Mouse (Mus musculus): ENCODE results near the gene AU021092. TPM values are rescaled to one million over a fixed set of nuclear protein-coding genes. Genes with fewer than 3 reads are reported as not detected.
A peak's percentile ranks its signal among the peaks of the same experiment; 100 is the strongest.
"Not testable (repeated sequence)": the region's sequence is repeated elsewhere in the genome, so short reads cannot be mapped to it uniquely, and the experiment has no call there.

AU021092 gene
- polyA plus RNA-seq, 1 experiment, result 21.7 TPM

- Histone ChIP-seq H3K4me3 (ENCODE audit: control insufficient read depth, low read depth, low read length) (no peak overlapping the region; the same call in 1 of the 2 replicates), H3K27ac (ENCODE audit: control insufficient read depth, insufficient read depth, low read depth, low read length) (no peak overlapping the region)
Observed at GRCm38 (mm10) chr16:5232982-5233381, 10.9 kb upstream of the AU021092 start.

GRCm38 (mm10) chr16:5228103-5228502 lies 6.0 kb upstream of the AU021092 start:
- H3K4me1 ChIP-seq (ENCODE audit: control insufficient read depth, insufficient read depth, low read length); H3K4me3 ChIP-seq (ENCODE audit: control insufficient read depth, low read depth, low read length); H3K36me3 ChIP-seq (ENCODE audit: control insufficient read depth, insufficient read depth, low read length); H3K27me3 ChIP-seq (ENCODE audit: control insufficient read depth, insufficient read depth, low read length): not testable (repeated sequence)
- H3K27ac ChIP-seq (ENCODE audit: control insufficient read depth, insufficient read depth, low read depth, low read length), result peak overlapping the region; percentile 7

More at GRCm38 (mm10) chr16:5232982-5233381, 10.9 kb upstream of the AU021092 start:
- H3K36me3 ChIP-seq (ENCODE audit: control insufficient read depth, insufficient read depth, low read length), result no peaks in the 10 kb centered on the region
- no peaks in the 10 kb centered on the region for H3K27me3 ChIP-seq (ENCODE audit: control insufficient read depth, insufficient read depth, low read length)
- TF ChIP-seq POLR2A (IDR thresholded peaks at IDR 0.05; ENCODE audit: control insufficient read depth, low read depth, low read length) (no peak), CTCF (IDR thresholded peaks at IDR 0.05; ENCODE audit: control insufficient read depth, insufficient read depth, insufficient replicate concordance, low read depth, low read length) (no peak)
- H3K4me1 ChIP-seq (ENCODE audit: control insufficient read depth, insufficient read depth, low read length), result peaks cover 2% of the 10 kb centered on the region; the same call in 1 of the 2 replicates

- not testable (repeated sequence) for H3K27me3 ChIP-seq (ENCODE audit: control insufficient read depth, insufficient read depth, low read length); H3K4me1 ChIP-seq (ENCODE audit: control insufficient read depth, insufficient read depth, low read length); H3K4me3 ChIP-seq (ENCODE audit: control insufficient read depth, low read depth, low read length); H3K27ac ChIP-seq (ENCODE audit: control insufficient read depth, insufficient read depth, low read depth, low read length); H3K36me3 ChIP-seq (ENCODE audit: control insufficient read depth, insufficient read depth, low read length)
Observed at GRCm38 (mm10) chr16:5227501-5227900, 5.4 kb upstream of the AU021092 start.

- H3K36me3 ChIP-seq (ENCODE audit: control insufficient read depth, insufficient read depth, low read length); H3K4me1 ChIP-seq (ENCODE audit: control insufficient read depth, insufficient read depth, low read length); H3K27me3 ChIP-seq (ENCODE audit: control insufficient read depth, insufficient read depth, low read length); H3K4me3 ChIP-seq (ENCODE audit: control insufficient read depth, low read depth, low read length); H3K27ac ChIP-seq (ENCODE audit: control insufficient read depth, insufficient read depth, low read depth, low read length): not testable (repeated sequence)
Observed at GRCm38 (mm10) chr16:5226534-5226933, 4.4 kb upstream of the AU021092 start.

GRCm38 (mm10) chr16:5221403-5221802 lies 696 bp downstream of the AU021092 start:
- Histone ChIP-seq H3K27ac (ENCODE audit: control insufficient read depth, insufficient read depth, low read depth, low read length) (no peak overlapping the region), H3K36me3 (ENCODE audit: control insufficient read depth, insufficient read depth, low read length) (no peaks in the 10 kb centered on the region)

GRCm38 (mm10) chr16:5217341-5218133 lies 4.6 kb downstream of the AU021092 start:
- Histone ChIP-seq H3K4me1 (ENCODE audit: control insufficient read depth, insufficient read depth, low read length) (no peaks in the 10 kb centered on the region), H3K36me3 (ENCODE audit: control insufficient read depth, insufficient read depth, low read length) (no peaks in the 10 kb centered on the region)
- TF ChIP-seq POLR2A (IDR thresholded peaks at IDR 0.05; ENCODE audit: control insufficient read depth, low read depth, low read length) (no peak), CTCF (IDR thresholded peaks at IDR 0.05; ENCODE audit: control insufficient read depth, insufficient read depth, insufficient replicate concordance, low read depth, low read length) (no peak)

More at GRCm38 (mm10) chr16:5221403-5221802, 696 bp downstream of the AU021092 start:
- TF ChIP-seq POLR2A (IDR thresholded peaks at IDR 0.05; ENCODE audit: control insufficient read depth, low read depth, low read length), result no peak
- no peak for TF ChIP-seq CTCF (IDR thresholded peaks at IDR 0.05; ENCODE audit: control insufficient read depth, insufficient read depth, insufficient replicate concordance, low read depth, low read length)
- peaks cover 3% of the 10 kb centered on the region; the same call in 1 of the 2 replicates for H3K4me1 ChIP-seq (ENCODE audit: control insufficient read depth, insufficient read depth, low read length)
- no peaks in the 10 kb centered on the region for H3K27me3 ChIP-seq (ENCODE audit: control insufficient read depth, insufficient read depth, low read length)
- H3K4me3 ChIP-seq (ENCODE audit: control insufficient read depth, low read depth, low read length), result no peak overlapping the region

GRCm38 (mm10) chr16:5216686-5217085 lies 5.4 kb downstream of the AU021092 start:
- Histone ChIP-seq H3K4me3 (ENCODE audit: control insufficient read depth, low read depth, low read length) (no peak overlapping the region), H3K27me3 (ENCODE audit: control insufficient read depth, insufficient read depth, low read length) (no peaks in the 10 kb centered on the region), H3K27ac (ENCODE audit: control insufficient read depth, insufficient read depth, low read depth, low read length) (no peak overlapping the region), H3K36me3 (ENCODE audit: control insufficient read depth, insufficient read depth, low read length) (no peaks in the 10 kb centered on the region), H3K4me1 (ENCODE audit: control insufficient read depth, insufficient read depth, low read length) (no peaks in the 10 kb centered on the region)
- TF ChIP-seq POLR2A (IDR thresholded peaks at IDR 0.05; ENCODE audit: control insufficient read depth, low read depth, low read length) (no peak), CTCF (IDR thresholded peaks at IDR 0.05; ENCODE audit: control insufficient read depth, insufficient read depth, insufficient replicate concordance, low read depth, low read length) (no peak)

More at GRCm38 (mm10) chr16:5217341-5218133, 4.6 kb downstream of the AU021092 start:
- H3K4me3 ChIP-seq (ENCODE audit: control insufficient read depth, low read depth, low read length), result no peak overlapping the region
- no peaks in the 10 kb centered on the region for H3K27me3 ChIP-seq (ENCODE audit: control insufficient read depth, insufficient read depth, low read length)
- H3K27ac ChIP-seq (ENCODE audit: control insufficient read depth, insufficient read depth, low read depth, low read length), result no peak overlapping the region

GRCm38 (mm10) chr16:5214126-5214525 lies 8.0 kb downstream of the AU021092 start:
- Histone ChIP-seq H3K27me3 (ENCODE audit: control insufficient read depth, insufficient read depth, low read length) (no peaks in the 10 kb centered on the region), H3K27ac (ENCODE audit: control insufficient read depth, insufficient read depth, low read depth, low read length) (no peak overlapping the region), H3K4me1 (ENCODE audit: control insufficient read depth, insufficient read depth, low read length) (no peaks in the 10 kb centered on the region), H3K4me3 (ENCODE audit: control insufficient read depth, low read depth, low read length) (no peak overlapping the region), H3K36me3 (ENCODE audit: control insufficient read depth, insufficient read depth, low read length) (no peaks in the 10 kb centered on the region)
- TF ChIP-seq CTCF (IDR thresholded peaks at IDR 0.05; ENCODE audit: control insufficient read depth, insufficient read depth, insufficient replicate concordance, low read depth, low read length) (no peak), POLR2A (IDR thresholded peaks at IDR 0.05; ENCODE audit: control insufficient read depth, low read depth, low read length) (no peak)
